Comparison of ENCODE assay signal across 12 mouse cellular contexts in genomic region chr12:92233650-92234408, GRCm38 (mm10).
"Had no signal": no experiment of that assay in that cellular context is flagged by ENCODE, and none has a peak within 500 bp of the region (broad histone marks: within the 10 kb centered on the region; RNA-seq: fewer than 3 reads in every experiment).

No protein-coding gene starts in this region.

- H3K4me2 ChIP-seq: liver, embryonic 13.5 days; midbrain, embryonic 11.5 days had no signal

- H3K9ac ChIP-seq: liver, embryonic 13.5 days had no signal

- H3K36me3 ChIP-seq: liver, embryonic 13.5 days had no signal

- H3K27ac ChIP-seq: layer of hippocampus, adult 2 months; left cerebral cortex, adult 2 months; liver, embryonic 13.5 days had no signal

- DNase-seq: layer of hippocampus, postnatal 36 days; liver, embryonic 13.5 days; lung, adult 2 months; lung, postnatal 14 days; lung, postnatal 4 days; midbrain, embryonic 14.5 days; thymus, adult 2 months; thymus, postnatal 14 days; thymus, postnatal 4 days had no signal

- H3K4me3 ChIP-seq: layer of hippocampus, adult 2 months; left cerebral cortex, adult 2 months; liver, embryonic 13.5 days had no signal

- H3K9me3 ChIP-seq: liver, embryonic 13.5 days had no signal

- H3K4me1 ChIP-seq: liver, embryonic 13.5 days had no signal

- H3K27me3 ChIP-seq: liver, embryonic 13.5 days had no signal
